Mouse (Mus musculus): ENCODE results near the gene Slc25a42. TPM values are rescaled to one million over a fixed set of nuclear protein-coding genes. Genes with fewer than 3 reads are reported as not detected.

Gene Slc25a42
- polyA plus RNA-seq, 1 experiment from 2014 or later, result 7.2 TPM

DNA sequence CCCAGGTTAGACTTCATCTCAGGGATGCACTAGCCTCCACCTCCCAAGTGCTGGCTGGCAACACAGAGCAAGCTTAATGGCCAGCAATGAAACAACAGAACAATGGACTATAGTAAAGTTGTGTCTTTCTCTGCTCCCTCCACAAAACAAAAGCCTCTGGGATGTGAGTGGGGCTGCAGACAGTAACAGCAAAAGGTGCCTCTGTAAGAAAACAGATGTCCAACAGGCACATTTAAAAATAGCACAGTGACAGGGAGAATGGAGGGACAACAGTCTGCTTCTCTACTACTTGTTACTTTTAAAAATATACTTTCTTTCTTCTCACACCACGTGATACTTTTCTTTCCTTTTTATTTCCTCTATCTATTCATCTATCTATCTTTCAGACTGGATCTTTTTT, 7.3 kb downstream of the Slc25a42 start:
- H3K4me2 ChIP-seq (ENCODE audit: low read length), result no peak overlapping the region
- H3K4me1 ChIP-seq (replicated peaks; ENCODE audit: control insufficient read depth, insufficient read depth, low read length), result peaks cover 9% of the 10 kb centered on the region; the same call in 1 of the 2 replicates
- no peak for ATAC-seq
- no peaks in the 10 kb centered on the region for H3K36me3 ChIP-seq (ENCODE audit: control insufficient read depth, insufficient read depth)
- no peak overlapping the region for H3K9ac ChIP-seq (replicated peaks; ENCODE audit: low read depth, low read length)
- H3K4me3 ChIP-seq (replicated peaks; ENCODE audit: low read length), result no peak overlapping the region
- H3K9me3 ChIP-seq (ENCODE audit: control insufficient read depth, low read length), result no peaks in the 10 kb centered on the region
- H3K27ac ChIP-seq (ENCODE audit: low read length), result no peak overlapping the region
- H3K27me3 ChIP-seq (replicated peaks; ENCODE audit: control insufficient read depth, insufficient read depth, low read length), result no peaks in the 10 kb centered on the region
- 85% methylated on average over 1 of the region's 1 CpGs for WGBS

DNA sequence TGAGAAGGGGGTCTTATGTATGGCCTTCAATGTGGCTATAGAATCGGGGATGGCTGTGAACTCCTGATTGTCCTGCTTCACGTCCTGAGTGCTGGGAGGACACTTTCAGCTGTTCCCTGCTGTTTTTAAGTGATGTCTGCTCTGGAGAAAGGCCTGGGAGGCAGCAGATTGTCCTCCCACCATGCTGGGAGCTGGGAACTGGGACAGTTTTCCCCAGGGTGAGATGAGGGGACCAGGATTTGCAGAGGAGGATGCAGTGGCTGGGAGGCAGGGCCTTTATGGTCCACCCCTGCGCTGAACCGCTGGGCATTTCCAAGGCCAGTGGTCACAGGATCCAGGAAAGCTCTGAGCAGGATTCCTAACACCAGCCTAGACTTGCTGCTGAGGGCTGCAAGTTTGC, 9.0 kb downstream of the Slc25a42 start:
- no peak overlapping the region for H3K4me3 ChIP-seq (replicated peaks; ENCODE audit: low read length)
- H3K27ac ChIP-seq (ENCODE audit: low read length), result no peak overlapping the region
- no peak overlapping the region for H3K9ac ChIP-seq (replicated peaks; ENCODE audit: low read depth, low read length)
- no peak for ATAC-seq
- H3K27me3 ChIP-seq (replicated peaks; ENCODE audit: control insufficient read depth, insufficient read depth, low read length), result no peaks in the 10 kb centered on the region
- H3K4me1 ChIP-seq (replicated peaks; ENCODE audit: control insufficient read depth, insufficient read depth, low read length), result peaks cover 9% of the 10 kb centered on the region; the same call in 1 of the 2 replicates
- H3K9me3 ChIP-seq (ENCODE audit: control insufficient read depth, low read length), result no peaks in the 10 kb centered on the region
- WGBS, result 72% methylated on average over 4 of the region's 4 CpGs
- H3K36me3 ChIP-seq (ENCODE audit: control insufficient read depth, insufficient read depth), result no peaks in the 10 kb centered on the region
- no peak overlapping the region for H3K4me2 ChIP-seq (ENCODE audit: low read length)

DNA sequence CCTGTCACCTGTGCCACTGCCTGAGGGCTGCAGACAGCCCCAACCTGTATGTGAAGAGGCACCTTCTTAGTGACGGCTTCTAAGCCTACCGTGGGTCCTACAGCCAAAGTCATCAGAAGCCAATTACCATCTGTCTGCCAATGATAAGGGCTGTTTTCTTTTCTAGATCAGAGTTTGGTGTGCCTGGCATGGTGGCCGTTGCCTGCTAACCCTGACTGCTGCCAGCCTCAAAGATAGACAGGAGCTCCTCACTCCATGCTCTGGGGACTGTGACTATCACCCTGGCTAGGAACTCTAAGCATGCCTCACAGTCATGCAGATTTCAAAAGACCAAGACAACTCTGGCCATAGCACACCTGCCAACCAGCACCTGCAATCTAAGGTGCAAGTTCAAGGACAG, 10.7 kb downstream of the Slc25a42 start:
- H3K4me3 ChIP-seq (replicated peaks; ENCODE audit: low read length), result no peak overlapping the region
- H3K9me3 ChIP-seq (ENCODE audit: control insufficient read depth, low read length), result no peaks in the 10 kb centered on the region
- no peaks in the 10 kb centered on the region for H3K36me3 ChIP-seq (ENCODE audit: control insufficient read depth, insufficient read depth)
- no peak overlapping the region for H3K27ac ChIP-seq (ENCODE audit: low read length)
- no peak for ATAC-seq
- H3K4me2 ChIP-seq (ENCODE audit: low read length), result no peak overlapping the region
- H3K4me1 ChIP-seq (replicated peaks; ENCODE audit: control insufficient read depth, insufficient read depth, low read length), result peaks cover 9% of the 10 kb centered on the region; the same call in 1 of the 2 replicates
- H3K27me3 ChIP-seq (replicated peaks; ENCODE audit: control insufficient read depth, insufficient read depth, low read length), result no peaks in the 10 kb centered on the region
- 94% methylated on average over 3 of the region's 3 CpGs for WGBS
- H3K9ac ChIP-seq (replicated peaks; ENCODE audit: low read depth, low read length), result no peak overlapping the region

DNA sequence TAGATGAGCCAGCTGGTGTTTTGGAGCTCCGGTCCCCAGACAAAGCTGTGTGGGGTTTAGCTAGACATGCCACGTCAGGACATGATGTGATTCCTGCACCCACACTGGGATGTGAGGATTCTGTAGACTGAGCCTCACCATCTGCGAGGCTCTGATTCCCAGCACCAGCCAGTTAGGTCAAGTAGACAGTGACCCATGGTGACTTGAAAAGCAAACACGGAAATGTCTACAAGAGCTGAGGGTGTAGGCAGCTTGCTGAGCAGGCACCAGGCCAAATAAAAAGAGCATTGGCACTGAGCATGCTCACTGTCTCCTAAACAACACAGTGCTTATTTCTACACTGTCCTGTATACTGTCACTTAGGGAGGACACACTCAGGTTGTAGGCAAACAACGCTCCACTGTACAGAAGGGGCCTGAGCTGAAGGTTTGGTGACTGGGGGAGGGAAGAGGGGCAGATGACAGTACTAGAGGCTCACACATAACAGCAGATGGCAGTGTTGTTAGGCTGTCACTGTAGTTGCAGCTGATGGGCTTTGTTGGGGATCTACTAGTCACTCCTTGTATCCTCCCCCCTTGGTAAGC, 11.9 kb downstream of the Slc25a42 start:
- peak overlapping the region; percentile 1; the same call in 1 of the 2 replicates for H3K27ac ChIP-seq (ENCODE audit: low read length)
- ATAC-seq, result peak; percentile 65
- no peaks in the 10 kb centered on the region for H3K9me3 ChIP-seq (ENCODE audit: control insufficient read depth, low read length)
- H3K27me3 ChIP-seq (replicated peaks; ENCODE audit: control insufficient read depth, insufficient read depth, low read length), result no peaks in the 10 kb centered on the region
- H3K4me3 ChIP-seq (replicated peaks; ENCODE audit: low read length), result no peak overlapping the region
- H3K4me2 ChIP-seq (ENCODE audit: low read length), result no peak overlapping the region
- H3K9ac ChIP-seq (replicated peaks; ENCODE audit: low read depth, low read length), result no peak overlapping the region
- 60% methylated on average over 5 of the region's 5 CpGs for WGBS
- H3K4me1 ChIP-seq (replicated peaks; ENCODE audit: control insufficient read depth, insufficient read depth, low read length), result peaks cover 9% of the 10 kb centered on the region; the same call in 1 of the 2 replicates
- no peaks in the 10 kb centered on the region for H3K36me3 ChIP-seq (ENCODE audit: control insufficient read depth, insufficient read depth)

DNA sequence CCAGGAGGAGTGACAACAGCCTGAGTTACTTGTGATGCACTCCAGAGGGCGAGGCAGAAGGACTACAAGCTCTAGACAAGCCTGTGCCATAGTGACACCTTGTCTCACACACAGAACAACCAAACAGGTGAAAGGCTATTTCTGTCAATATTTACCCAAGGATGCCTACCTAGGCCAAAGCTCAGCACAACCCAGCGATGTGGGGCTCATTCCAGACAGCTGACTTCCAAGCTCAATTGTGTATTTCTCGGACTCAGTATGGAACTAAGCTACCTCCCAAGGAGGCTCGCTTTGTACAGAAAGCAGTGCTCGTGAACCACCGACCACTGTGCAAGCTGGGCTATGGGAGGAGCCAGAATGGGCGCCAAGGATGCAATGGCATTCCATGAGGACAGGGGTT, 14.5 kb downstream of the Slc25a42 start:
- Histone ChIP-seq H3K27ac (ENCODE audit: low read length) (no peak overlapping the region), H3K9me3 (ENCODE audit: control insufficient read depth, low read length) (no peaks in the 10 kb centered on the region), H3K9ac (replicated peaks; ENCODE audit: low read depth, low read length) (no peak overlapping the region), H3K36me3 (ENCODE audit: control insufficient read depth, insufficient read depth) (no peaks in the 10 kb centered on the region), H3K4me3 (replicated peaks; ENCODE audit: low read length) (no peak overlapping the region), H3K4me2 (ENCODE audit: low read length) (no peak overlapping the region), H3K4me1 (replicated peaks; ENCODE audit: control insufficient read depth, insufficient read depth, low read length) (peaks cover 9% of the 10 kb centered on the region; the same call in 1 of the 2 replicates), H3K27me3 (replicated peaks; ENCODE audit: control insufficient read depth, insufficient read depth, low read length) (no peaks in the 10 kb centered on the region)
- no peak for ATAC-seq
- 32% methylated on average over 7 of the region's 7 CpGs for WGBS

DNA sequence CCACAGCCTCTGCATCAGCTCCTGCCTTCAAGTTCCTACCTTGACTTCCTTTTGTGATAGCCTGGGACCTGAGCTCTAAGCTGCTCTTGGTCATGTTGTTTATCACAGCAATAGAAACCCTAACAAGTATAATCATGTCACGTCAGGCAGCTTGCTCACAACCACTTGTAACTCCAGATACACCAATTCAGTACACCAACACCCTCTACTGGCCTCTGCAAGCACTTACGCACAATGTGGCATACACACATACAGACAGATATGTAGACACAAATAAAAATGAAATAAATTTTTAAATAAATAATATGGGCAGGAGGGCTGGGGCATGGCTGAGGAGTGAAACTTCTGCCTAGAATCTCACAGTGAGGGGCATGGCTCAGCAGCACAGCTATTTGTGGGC, 16.3 kb downstream of the Slc25a42 start:
- no peak for ATAC-seq
- Histone ChIP-seq H3K9ac (replicated peaks; ENCODE audit: low read depth, low read length) (no peak overlapping the region), H3K36me3 (ENCODE audit: control insufficient read depth, insufficient read depth) (no peaks in the 10 kb centered on the region), H3K4me3 (replicated peaks; ENCODE audit: low read length) (no peak overlapping the region), H3K27ac (ENCODE audit: low read length) (no peak overlapping the region), H3K9me3 (ENCODE audit: control insufficient read depth, low read length) (no peaks in the 10 kb centered on the region), H3K4me1 (replicated peaks; ENCODE audit: control insufficient read depth, insufficient read depth, low read length) (peaks cover 9% of the 10 kb centered on the region; the same call in 1 of the 2 replicates), H3K4me2 (ENCODE audit: low read length) (no peak overlapping the region), H3K27me3 (replicated peaks; ENCODE audit: control insufficient read depth, insufficient read depth, low read length) (no peaks in the 10 kb centered on the region)
- WGBS, result 80% methylated on average over 2 of the region's 2 CpGs

DNA sequence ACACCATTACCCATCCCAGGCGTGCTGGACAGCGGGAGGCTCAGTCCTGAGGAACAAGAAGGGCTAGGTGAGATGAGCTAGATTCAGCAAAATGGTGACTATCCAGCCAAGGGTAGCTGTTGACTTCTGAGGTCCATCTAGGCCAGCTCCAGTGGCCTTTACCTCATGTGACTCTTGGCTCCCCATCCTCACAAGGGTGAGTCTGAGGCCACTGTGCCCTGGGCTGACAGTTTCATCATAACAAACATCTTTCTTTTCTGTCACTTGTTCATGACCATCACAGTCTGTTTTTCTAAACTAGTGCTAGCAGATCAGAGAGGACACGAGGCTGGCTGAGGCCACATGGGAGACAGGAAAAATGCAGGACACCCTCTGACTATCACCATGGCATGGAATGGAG, 17.9 kb downstream of the Slc25a42 start:
- Histone ChIP-seq H3K4me1 (replicated peaks; ENCODE audit: control insufficient read depth, insufficient read depth, low read length) (no peaks in the 10 kb centered on the region), H3K9me3 (ENCODE audit: control insufficient read depth, low read length) (no peaks in the 10 kb centered on the region), H3K4me2 (ENCODE audit: low read length) (no peak overlapping the region), H3K27ac (ENCODE audit: low read length) (no peak overlapping the region), H3K9ac (replicated peaks; ENCODE audit: low read depth, low read length) (no peak overlapping the region), H3K36me3 (ENCODE audit: control insufficient read depth, insufficient read depth) (no peaks in the 10 kb centered on the region), H3K27me3 (replicated peaks; ENCODE audit: control insufficient read depth, insufficient read depth, low read length) (no peaks in the 10 kb centered on the region), H3K4me3 (replicated peaks; ENCODE audit: low read length) (no peak overlapping the region)
- 85% methylated on average over 3 of the region's 3 CpGs for WGBS
- no peak for ATAC-seq

DNA sequence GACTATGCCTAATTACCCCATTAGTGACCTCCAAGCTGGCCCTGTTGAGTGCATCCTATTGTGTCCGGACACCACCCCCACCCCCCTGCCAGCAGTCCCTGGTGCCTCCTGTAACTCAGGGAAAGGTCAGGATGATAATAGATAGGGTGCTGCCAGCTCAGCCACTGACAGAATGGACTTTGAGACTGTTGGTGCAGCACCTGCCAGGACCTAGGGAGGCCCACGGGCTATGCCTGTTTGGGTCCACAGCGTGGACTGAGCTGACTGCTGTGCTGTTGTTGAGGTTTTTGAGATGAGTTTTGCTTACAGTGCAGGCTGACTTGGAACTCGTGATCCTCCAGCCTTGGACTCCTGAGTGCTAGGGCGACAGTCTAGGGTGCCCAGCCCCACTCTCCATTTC, 18.9 kb downstream of the Slc25a42 start:
- Histone ChIP-seq H3K4me2 (ENCODE audit: low read length) (no peak overlapping the region), H3K27ac (ENCODE audit: low read length) (no peak overlapping the region), H3K36me3 (ENCODE audit: control insufficient read depth, insufficient read depth) (no peaks in the 10 kb centered on the region), H3K9ac (replicated peaks; ENCODE audit: low read depth, low read length) (no peak overlapping the region), H3K9me3 (ENCODE audit: control insufficient read depth, low read length) (no peaks in the 10 kb centered on the region), H3K4me1 (replicated peaks; ENCODE audit: control insufficient read depth, insufficient read depth, low read length) (no peaks in the 10 kb centered on the region), H3K4me3 (replicated peaks; ENCODE audit: low read length) (no peak overlapping the region), H3K27me3 (replicated peaks; ENCODE audit: control insufficient read depth, insufficient read depth, low read length) (no peaks in the 10 kb centered on the region)
- no peak for ATAC-seq
- 76% methylated on average over 5 of the region's 5 CpGs for WGBS

DNA sequence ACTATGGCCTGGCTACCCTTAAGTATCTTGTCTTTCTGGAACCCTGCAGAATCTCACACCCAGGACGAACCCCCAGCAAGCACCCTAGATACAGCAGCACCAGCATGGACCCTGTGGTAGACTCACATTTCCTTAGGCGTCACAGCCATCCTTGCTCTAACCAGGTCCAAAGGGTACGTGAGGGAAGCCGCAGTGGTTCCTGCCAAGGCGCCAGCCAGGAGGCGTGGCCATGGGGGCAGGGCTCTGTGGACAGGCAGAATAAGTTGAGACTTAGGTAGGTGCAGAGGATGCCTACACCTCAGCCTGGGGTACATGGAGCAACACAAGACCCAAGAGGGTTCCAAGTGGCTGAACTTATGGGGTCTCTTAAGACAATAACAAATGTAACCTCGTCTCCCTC, 23.4 kb downstream of the Slc25a42 start:
- H3K4me3 ChIP-seq (replicated peaks; ENCODE audit: low read length), result no peak overlapping the region
- ATAC-seq, result no peak
- no peaks in the 10 kb centered on the region for H3K9me3 ChIP-seq (ENCODE audit: control insufficient read depth, low read length)
- no peaks in the 10 kb centered on the region for H3K36me3 ChIP-seq (ENCODE audit: control insufficient read depth, insufficient read depth)
- no peaks in the 10 kb centered on the region for H3K27me3 ChIP-seq (replicated peaks; ENCODE audit: control insufficient read depth, insufficient read depth, low read length)
- no peak overlapping the region for H3K4me2 ChIP-seq (ENCODE audit: low read length)
- no peak overlapping the region for H3K9ac ChIP-seq (replicated peaks; ENCODE audit: low read depth, low read length)
- WGBS, result 55% methylated on average over 7 of the region's 7 CpGs
- no peaks in the 10 kb centered on the region for H3K4me1 ChIP-seq (replicated peaks; ENCODE audit: control insufficient read depth, insufficient read depth, low read length)
- no peak overlapping the region for H3K27ac ChIP-seq (ENCODE audit: low read length)

DNA sequence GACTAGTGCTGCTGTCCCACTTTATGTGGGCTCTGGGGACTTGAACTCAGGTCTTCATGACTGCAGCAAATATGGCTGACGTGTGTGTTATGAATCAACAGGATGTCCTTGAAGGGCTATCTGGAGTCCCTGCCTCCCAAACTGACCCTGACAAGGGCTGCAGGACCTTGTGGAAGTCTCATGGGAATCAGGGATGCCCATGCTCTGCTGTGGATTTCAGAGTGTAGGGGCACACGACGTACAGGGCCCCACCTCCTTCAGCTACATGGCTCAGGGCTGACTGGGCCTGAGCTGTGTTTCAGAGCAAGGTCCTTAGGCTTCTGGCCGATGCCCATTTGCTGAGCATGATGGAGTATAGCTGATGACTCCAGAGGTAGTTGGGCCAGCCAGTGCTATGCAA, 28.9 kb downstream of the Slc25a42 start:
- no peak for ATAC-seq
- no peaks in the 10 kb centered on the region for H3K4me1 ChIP-seq (replicated peaks; ENCODE audit: control insufficient read depth, insufficient read depth, low read length)
- H3K9ac ChIP-seq (replicated peaks; ENCODE audit: low read depth, low read length), result no peak overlapping the region
- no peaks in the 10 kb centered on the region for H3K27me3 ChIP-seq (replicated peaks; ENCODE audit: control insufficient read depth, insufficient read depth, low read length)
- no peak overlapping the region for H3K27ac ChIP-seq (ENCODE audit: low read length)
- 90% methylated on average over 4 of the region's 4 CpGs for WGBS
- no peak overlapping the region for H3K4me3 ChIP-seq (replicated peaks; ENCODE audit: low read length)
- no peaks in the 10 kb centered on the region for H3K36me3 ChIP-seq (ENCODE audit: control insufficient read depth, insufficient read depth)
- no peaks in the 10 kb centered on the region for H3K9me3 ChIP-seq (ENCODE audit: control insufficient read depth, low read length)
- no peak overlapping the region for H3K4me2 ChIP-seq (ENCODE audit: low read length)

Measured in forebrain, embryonic 16.5 days (tissue).